Mouse (Mus musculus): Measurements from ENCODE around the gene Stam2.

Gene Stam2

GRCm38 (mm10) chr2:52742256-52743158 is at the start of gene Stam2:
Gene Stam2 (minus strand): TSS chr2:52742281.
- peak; percentile 81 for DNase-seq (ENCODE audit: low spot score)

- no peak for DNase-seq (ENCODE audit: low spot score)
Observed at GRCm38 (mm10) chr2:52785106-52785721, 43.1 kb upstream of the Stam2 start.

GRCm38 (mm10) chr2:52779987-52780386 is 37.9 kb upstream of the Stam2 start:
- no peak for DNase-seq (ENCODE audit: low spot score)

- peak; percentile 17 for DNase-seq (ENCODE audit: low spot score)
Observed at GRCm38 (mm10) chr2:52779381-52779780, 37.3 kb upstream of the Stam2 start.

GRCm38 (mm10) chr2:52777839-52778238 is 35.8 kb upstream of the Stam2 start:
- DNase-seq (ENCODE audit: low spot score), result no peak

- no peak for DNase-seq (ENCODE audit: low spot score)
Observed at GRCm38 (mm10) chr2:52774373-52774772, 32.3 kb upstream of the Stam2 start.

GRCm38 (mm10) chr2:52772774-52773393 is 30.8 kb upstream of the Stam2 start:
- no peak for DNase-seq (ENCODE audit: low spot score)

- DNase-seq (ENCODE audit: low spot score), result no peak
Observed at GRCm38 (mm10) chr2:52765130-52765529, 23.0 kb upstream of the Stam2 start.

- DNase-seq (ENCODE audit: low spot score), result no peak
Observed at GRCm38 (mm10) chr2:52763891-52764290, 21.8 kb upstream of the Stam2 start.

- peak; percentile 85 for DNase-seq (ENCODE audit: low spot score)
Observed at GRCm38 (mm10) chr2:52763040-52763736, 21.1 kb upstream of the Stam2 start.

- DNase-seq (ENCODE audit: low spot score), result no peak
Observed at GRCm38 (mm10) chr2:52762529-52762928, 20.4 kb upstream of the Stam2 start.

GRCm38 (mm10) chr2:52758627-52759026 is 16.5 kb upstream of the Stam2 start:
- peak; percentile 34 for DNase-seq (ENCODE audit: low spot score)

- no peak for DNase-seq (ENCODE audit: low spot score)
Observed at GRCm38 (mm10) chr2:52756691-52757090, 14.6 kb upstream of the Stam2 start.

GRCm38 (mm10) chr2:52753573-52754317 is 11.7 kb upstream of the Stam2 start:
- no peak for DNase-seq (ENCODE audit: low spot score)

GRCm38 (mm10) chr2:52744099-52744498 is 2.0 kb upstream of the Stam2 start:
- DNase-seq (ENCODE audit: low spot score), result no peak

GRCm38 (mm10) chr2:52741681-52742255 is 313 bp downstream of the Stam2 start:
- DNase-seq (ENCODE audit: low spot score), result no peak

GRCm38 (mm10) chr2:52740596-52740995 is 1.5 kb downstream of the Stam2 start:
- DNase-seq (ENCODE audit: low spot score), result no peak

GRCm38 (mm10) chr2:52734504-52734903 is 7.6 kb downstream of the Stam2 start:
- no peak for DNase-seq (ENCODE audit: low spot score)

GRCm38 (mm10) chr2:52733659-52734058 is 8.4 kb downstream of the Stam2 start:
- no peak for DNase-seq (ENCODE audit: low spot score)

- DNase-seq (ENCODE audit: low spot score), result no peak
Observed at GRCm38 (mm10) chr2:52732611-52733010, 9.5 kb downstream of the Stam2 start.

GRCm38 (mm10) chr2:52732001-52732400 is 10.1 kb downstream of the Stam2 start:
- no peak for DNase-seq (ENCODE audit: low spot score)

Data from ovary, postnatal 14 days (tissue).